Mouse (Mus musculus) myocyte (in vitro differentiated cells): ENCODE data around the gene Ppp2r1a. TPM values are rescaled to one million over a fixed set of nuclear protein-coding genes. Genes with fewer than 3 reads are reported as not detected.

Experiments used
- H3K27me3 ChIP-seq: one replicate; pipeline ENCODE4 v1.6.1; 2011; ENCODE audit not compliant: control insufficient read depth, insufficient read depth, insufficient read length
- H3K36me3 ChIP-seq: one replicate; pipeline ENCODE4 v1.6.1; 2011; ENCODE audit not compliant: control insufficient read depth, insufficient read depth
- H3K4me2 ChIP-seq: one replicate; pipeline ENCODE4 v1.6.1; 2011; ENCODE audit warnings: low read depth, control low read depth
- H3K4me3 ChIP-seq: one replicate; pipeline ENCODE4 v1.5.1; 2011; ENCODE audit warnings: mild to moderate bottlenecking, control low read depth, moderate library complexity
- H3K79me2 ChIP-seq: one replicate; pipeline ENCODE4 v1.6.1; 2011; ENCODE audit not compliant: control insufficient read depth, insufficient read depth
- H3ac ChIP-seq: one replicate; pipeline ENCODE4 v1.6.1; 2011; ENCODE audit not compliant: control insufficient read depth, insufficient read length
- CEBPB ChIP-seq: IDR thresholded peaks from 2 replicates; pipeline ENCODE4 v1.6.1; 2011; ENCODE audit warnings: mild to moderate bottlenecking, moderate library complexity; ENCODE audit not compliant: poor library complexity, insufficient read depth, severe bottlenecking
- E2F4 ChIP-seq: IDR thresholded peaks from one replicate; pipeline ENCODE4 v1.6.1; 2011; ENCODE audit warnings: mild to moderate bottlenecking, control low read depth, moderate library complexity; ENCODE audit not compliant: insufficient read depth
- MAX ChIP-seq: IDR thresholded peaks from one replicate; pipeline ENCODE4 v1.6.1; 2011; ENCODE audit warnings: low read depth, mild to moderate bottlenecking, control low read depth
- MYOD1 ChIP-seq, 3 experiments: IDR thresholded peaks; one replicate each; pipeline ENCODE4 v1.6.1; 2011; ENCODE audit warnings: control low read depth in 2 of 3, low read depth in 2 of 3, mild to moderate bottlenecking in 2 of 3, moderate library complexity in 1 of 3; ENCODE audit not compliant: insufficient read length in 2 of 3, control insufficient read depth in 1 of 3
- MYOG ChIP-seq, 3 experiments: IDR thresholded peaks; one replicate each; pipeline ENCODE4 v1.6.1; 2011; ENCODE audit warnings: control low read depth in 2 of 3, low read depth in 2 of 3, mild to moderate bottlenecking in 2 of 3; ENCODE audit not compliant: insufficient read length in 2 of 3, control insufficient read depth in 1 of 3, insufficient read depth in 1 of 3
- POLR2A ChIP-seq: IDR thresholded peaks from one replicate; pipeline ENCODE4 v1.6.1; 2011; ENCODE audit warnings: low read depth, mild to moderate bottlenecking, control low read depth, moderate library complexity; ENCODE audit not compliant: insufficient read length
- POLR2AphosphoS2 ChIP-seq: IDR thresholded peaks from one replicate; pipeline ENCODE4 v1.6.1; 2011; ENCODE audit warnings: low read depth, control low read depth; ENCODE audit not compliant: insufficient read length
- REST ChIP-seq: IDR thresholded peaks from one replicate; pipeline ENCODE4 v1.6.1; 2011; ENCODE audit warnings: mild to moderate bottlenecking, control low read depth, moderate library complexity; ENCODE audit not compliant: insufficient read depth, insufficient read length
- SRF ChIP-seq: IDR thresholded peaks from one replicate; pipeline ENCODE4 v1.6.1; 2011; ENCODE audit warnings: low read depth; ENCODE audit not compliant: control insufficient read depth, insufficient read length
- TCF12 ChIP-seq: IDR thresholded peaks from one replicate; pipeline ENCODE4 v1.6.1; 2011; ENCODE audit warnings: mild to moderate bottlenecking, control low read depth; ENCODE audit not compliant: poor library complexity, insufficient read depth, severe bottlenecking
- TCF3 ChIP-seq: IDR thresholded peaks from one replicate; pipeline ENCODE4 v1.6.1; 2011; ENCODE audit warnings: low read depth, control low read depth; ENCODE audit not compliant: insufficient read length
- USF1 ChIP-seq: IDR thresholded peaks from one replicate; pipeline ENCODE4 v1.6.1; 2011; ENCODE audit warnings: low read depth, mild to moderate bottlenecking, control low read depth, moderate library complexity
- polyA plus RNA-seq: library from polyadenylated mRNA; unstranded; fragments of >200 nt; fragmentation: generic; extraction: Trizol; gene quantifications from one replicate; pipeline ENCODE4 v1.2.1, GENCODE M21; 2012; ENCODE audit warnings: missing spikeins

Gene Ppp2r1a
- polyA plus RNA-seq, result 309 TPM

DNA sequence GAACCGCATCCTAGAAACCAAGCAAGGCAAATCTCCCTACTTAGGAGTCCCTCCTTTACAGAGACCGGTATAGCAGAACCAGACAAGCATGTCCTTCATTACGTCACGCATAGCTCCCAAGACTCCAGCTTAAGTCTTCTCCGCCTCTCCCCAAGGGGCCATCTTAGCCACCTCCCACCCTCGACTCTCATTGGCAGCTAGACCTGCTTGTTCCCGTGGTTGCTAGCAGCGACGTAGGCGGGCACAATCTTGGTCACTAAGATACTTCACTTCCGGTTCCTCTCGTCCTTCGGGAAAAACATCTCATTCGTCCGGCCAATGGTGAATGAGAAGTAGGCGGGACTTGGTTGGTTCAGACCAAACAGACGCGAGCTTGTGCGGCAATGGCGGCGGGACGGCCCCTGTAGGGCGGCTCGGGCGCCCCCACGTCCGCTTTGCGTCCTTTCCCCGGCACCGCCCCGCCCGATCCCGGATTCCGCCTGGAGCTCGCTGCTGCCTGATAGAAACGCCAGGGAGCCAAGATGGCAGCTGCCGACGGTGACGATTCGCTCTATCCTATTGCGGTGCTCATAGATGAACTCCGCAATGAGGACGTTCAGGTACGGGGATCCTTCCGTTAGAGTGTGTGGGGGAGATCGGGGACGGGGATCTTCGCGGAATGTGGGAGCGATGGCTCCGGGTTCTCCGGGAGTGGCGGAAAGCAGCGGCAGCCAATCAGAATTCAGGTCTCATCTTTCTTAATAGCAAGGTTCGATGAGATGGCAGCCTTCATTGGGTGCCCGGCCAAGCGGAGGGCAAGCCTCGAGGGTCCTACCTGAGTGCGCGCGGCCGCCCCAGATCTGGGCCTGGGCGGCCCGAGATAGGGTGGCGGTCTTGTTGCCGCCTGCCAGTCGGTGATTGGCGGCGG is at the start of gene Ppp2r1a:
Ppp2r1a (plus strand) TSS at position 327 of the 907 bp plus-strand sequence.
- Histone ChIP-seq H3K4me3 (peak within 1 kb of the TSS; percentile 97), H3ac (peak within 1 kb of the TSS; percentile 74)
- TF ChIP-seq POLR2A (peak; percentile 83), POLR2AphosphoS2 (peak; percentile 88), MYOG (IDR thresholded peaks at IDR 0.05; ENCODE audit: control insufficient read depth in 1 of 3, insufficient read depth in 1 of 3, insufficient read length in 2 of 3, low read depth in 2 of 3) (peak in 1 of 3 experiments; percentile 18), MAX (no peak), REST (no peak)

DNA sequence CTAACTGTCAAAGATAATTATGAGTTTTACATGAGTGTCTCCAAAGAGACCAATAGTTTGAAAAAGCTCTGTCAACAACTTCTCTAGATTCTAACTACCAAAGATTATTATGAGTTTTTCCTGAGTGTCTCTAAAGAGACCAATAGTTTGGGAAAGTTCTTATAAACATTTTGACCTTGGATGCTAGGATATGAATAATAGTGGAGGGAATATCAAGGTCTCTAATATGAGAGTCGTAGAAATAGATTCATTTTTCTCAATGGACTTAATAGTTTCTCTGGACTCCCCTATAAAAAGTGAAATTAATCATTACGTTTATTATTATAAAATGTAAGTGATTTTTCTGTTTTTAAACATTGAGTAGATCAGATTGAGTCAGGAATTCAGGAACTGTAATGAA is 40.1 kb upstream of the Ppp2r1a start, which contains the start of gene Vmn1r231:
Vmn1r231 (minus strand) TSS at position 101 of the 400 bp plus-strand sequence.
- no peak within 1 kb of the TSS for H3K4me3 ChIP-seq
- no peaks in the 10 kb centered on the region for H3K79me2 ChIP-seq
- TF ChIP-seq REST, result no peak
- no peak for TF ChIP-seq TCF12
- no peak for TF ChIP-seq MYOD1 (IDR thresholded peaks at IDR 0.05; ENCODE audit: control insufficient read depth in 1 of 3, insufficient read length in 2 of 3, low read depth in 2 of 3)
- TF ChIP-seq USF1, result no peak
- no peak for TF ChIP-seq SRF
- no peak for TF ChIP-seq TCF3
- TF ChIP-seq POLR2AphosphoS2, result no peak
- TF ChIP-seq POLR2A, result no peak
- no peak for TF ChIP-seq MAX
- TF ChIP-seq CEBPB, result no peak
- no peak for TF ChIP-seq E2F4
- TF ChIP-seq MYOG (IDR thresholded peaks at IDR 0.05; ENCODE audit: control insufficient read depth in 1 of 3, insufficient read depth in 1 of 3, insufficient read length in 2 of 3, low read depth in 2 of 3), result no peak
- H3ac ChIP-seq, result no peak within 1 kb of the TSS
- no peak within 1 kb of the TSS for H3K4me2 ChIP-seq
- H3K27me3 ChIP-seq, result no peaks in the 10 kb centered on the region
- H3K36me3 ChIP-seq, result no peaks in the 10 kb centered on the region

More for the DNA sequence above, at the start of gene Ppp2r1a:
- H3K36me3 ChIP-seq, result no peaks in the 10 kb centered on the region
- H3K4me2 ChIP-seq, result peak within 1 kb of the TSS; percentile 82
- H3K27me3 ChIP-seq, result no peaks in the 10 kb centered on the region
- H3K79me2 ChIP-seq, result peaks cover 48% of the 10 kb centered on the region

DNA sequence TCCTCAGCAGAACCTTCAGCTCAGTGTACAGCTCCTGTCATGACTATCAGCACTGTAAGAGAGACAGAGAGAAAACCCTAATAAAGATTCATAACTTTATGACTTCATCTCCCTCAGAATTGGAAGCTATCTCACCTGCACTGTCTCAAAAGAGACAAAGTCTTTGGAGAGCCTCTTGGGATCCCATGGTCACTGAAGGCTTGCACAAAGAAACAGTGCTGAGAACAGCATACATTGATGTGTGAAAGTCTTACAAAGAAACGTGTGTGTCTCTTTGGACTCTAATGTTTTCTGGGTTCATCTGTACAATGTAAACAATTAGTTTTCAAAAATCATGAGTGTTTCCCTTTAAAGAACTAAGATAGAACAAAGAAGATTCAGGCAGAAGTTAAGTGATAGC is 25.5 kb upstream of the Ppp2r1a start, which contains the start of gene Vmn1r232:
Vmn1r232 (minus strand) TSS at position 101 of the 400 bp plus-strand sequence.
- no peak within 1 kb of the TSS for H3K4me3 ChIP-seq
- no peaks in the 10 kb centered on the region for H3K36me3 ChIP-seq
- H3K4me2 ChIP-seq, result no peak within 1 kb of the TSS
- no peaks in the 10 kb centered on the region for H3K27me3 ChIP-seq
- no peak within 1 kb of the TSS for H3ac ChIP-seq
- no peak for TF ChIP-seq REST
- no peak for TF ChIP-seq MAX
- TF ChIP-seq MYOG (IDR thresholded peaks at IDR 0.05; ENCODE audit: control insufficient read depth in 1 of 3, insufficient read depth in 1 of 3, insufficient read length in 2 of 3, low read depth in 2 of 3), result no peak
- no peak for TF ChIP-seq POLR2AphosphoS2
- no peak for TF ChIP-seq E2F4
- TF ChIP-seq CEBPB, result no peak
- H3K79me2 ChIP-seq, result no peaks in the 10 kb centered on the region

DNA sequence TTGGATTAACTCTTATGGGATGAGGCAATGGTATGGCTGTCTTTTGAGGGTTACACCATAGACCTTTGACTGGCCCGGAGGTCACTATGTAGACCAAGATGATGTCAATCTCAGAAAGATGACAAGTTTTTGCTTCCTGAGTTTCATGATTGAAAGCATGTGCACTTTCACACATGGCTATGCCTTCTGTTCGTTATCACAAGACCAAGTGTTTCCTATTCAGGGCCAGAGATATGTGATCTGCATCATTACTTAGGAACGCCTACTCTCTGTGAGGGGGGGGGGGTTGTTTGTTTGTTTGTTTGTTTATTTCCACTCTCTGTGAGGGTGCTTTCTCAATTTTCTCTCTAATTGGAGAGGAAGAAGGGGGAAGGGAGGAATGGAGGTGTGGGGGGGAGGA is 885 bp upstream of the Ppp2r1a start:
- Histone ChIP-seq H3K4me2 (peak overlapping the region; percentile 74), H3K79me2 (peaks cover 37% of the 10 kb centered on the region), H3K27me3 (no peaks in the 10 kb centered on the region), H3K4me3 (peak overlapping the region; percentile 97), H3K36me3 (no peaks in the 10 kb centered on the region), H3ac (no peak overlapping the region)
- TF ChIP-seq MYOG (IDR thresholded peaks at IDR 0.05; ENCODE audit: control insufficient read depth in 1 of 3, insufficient read depth in 1 of 3, insufficient read length in 2 of 3, low read depth in 2 of 3) (no peak), MYOD1 (IDR thresholded peaks at IDR 0.05; ENCODE audit: control insufficient read depth in 1 of 3, insufficient read length in 2 of 3, low read depth in 2 of 3) (no peak), CEBPB (no peak)

DNA sequence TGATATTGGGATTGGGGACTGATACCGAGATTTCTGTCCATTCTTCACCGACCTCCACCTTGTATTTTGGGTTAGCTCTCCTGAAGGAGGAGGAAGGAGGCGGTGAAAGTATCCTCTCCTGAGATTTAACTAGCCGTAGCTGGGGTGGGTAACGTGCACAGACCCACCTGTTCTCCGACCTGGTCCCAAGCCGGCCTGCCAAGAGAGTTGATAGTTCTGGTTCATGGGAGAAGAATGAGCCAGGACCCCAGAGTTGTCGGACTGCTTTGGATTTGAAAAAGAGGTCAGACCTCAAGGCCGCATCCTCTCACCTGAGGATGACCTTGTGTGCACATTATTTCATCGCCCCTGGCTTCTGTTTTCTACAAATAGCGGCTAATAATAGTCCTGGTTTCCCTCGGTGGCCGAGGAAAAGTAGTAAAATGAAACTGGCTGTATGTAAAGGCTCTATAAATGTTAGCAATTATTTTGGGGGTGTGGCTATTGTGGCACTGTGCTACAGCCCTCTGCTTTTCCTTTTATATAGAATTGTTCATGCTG is 985 bp downstream of the Ppp2r1a start:
- TF ChIP-seq POLR2A (no peak), TCF3 (no peak), CEBPB (no peak), TCF12 (no peak), USF1 (no peak), SRF (no peak), REST (no peak), E2F4 (no peak), POLR2AphosphoS2 (no peak), MYOG (IDR thresholded peaks at IDR 0.05; ENCODE audit: control insufficient read depth in 1 of 3, insufficient read depth in 1 of 3, insufficient read length in 2 of 3, low read depth in 2 of 3) (no peak), MYOD1 (IDR thresholded peaks at IDR 0.05; ENCODE audit: control insufficient read depth in 1 of 3, insufficient read length in 2 of 3, low read depth in 2 of 3) (no peak), MAX (no peak)
- Histone ChIP-seq H3K4me3 (peak overlapping the region; percentile 97), H3K36me3 (no peaks in the 10 kb centered on the region), H3K27me3 (no peaks in the 10 kb centered on the region), H3ac (peak overlapping the region; percentile 74), H3K4me2 (peak overlapping the region; percentile 82), H3K79me2 (peaks cover 56% of the 10 kb centered on the region)
